Mouse (Mus musculus): Measurements from ENCODE around the gene Cenpp.

Gene Cenpp

DNA sequence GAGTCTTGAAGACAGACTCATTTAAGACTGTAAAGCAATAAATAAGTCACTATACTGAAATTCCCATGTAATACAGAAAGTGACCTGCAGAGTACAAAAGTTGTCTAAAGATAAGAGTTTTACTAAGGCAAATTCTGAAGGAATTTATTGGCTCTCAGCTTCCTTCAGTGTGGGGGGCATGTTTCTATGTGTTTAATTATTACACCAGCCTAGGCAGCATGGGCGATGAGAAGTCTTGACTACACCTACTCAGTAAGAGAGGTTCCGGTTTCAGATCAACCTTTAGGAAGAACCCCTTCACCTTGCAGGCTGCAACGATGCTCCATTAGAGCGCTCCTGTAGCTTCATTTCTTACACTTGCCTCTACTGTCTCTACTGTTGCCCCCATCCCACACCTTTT lies 121.9 kb downstream of the Cenpp start:
- no peak for DNase-seq (ENCODE audit: low read depth, low spot score)

DNA sequence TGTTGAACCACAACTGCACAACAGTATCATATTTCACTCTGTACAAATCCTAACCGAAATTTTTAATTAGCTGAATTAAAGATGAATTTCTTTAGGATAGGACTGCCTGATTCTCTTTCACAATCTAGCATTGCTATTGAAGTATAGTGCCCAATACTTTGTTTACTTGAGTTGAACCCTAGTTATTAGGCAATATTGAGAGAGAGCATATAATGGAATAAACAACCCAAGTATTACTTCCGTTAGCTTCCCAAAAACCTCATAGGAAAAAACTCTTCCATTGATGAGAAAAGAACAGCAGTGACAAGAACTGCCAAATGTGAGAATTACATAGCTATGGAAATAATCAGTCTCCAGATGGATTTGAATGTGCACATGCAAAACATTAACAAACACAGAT lies 126.3 kb downstream of the Cenpp start:
- no peak for DNase-seq (ENCODE audit: low read depth, low spot score)

DNA sequence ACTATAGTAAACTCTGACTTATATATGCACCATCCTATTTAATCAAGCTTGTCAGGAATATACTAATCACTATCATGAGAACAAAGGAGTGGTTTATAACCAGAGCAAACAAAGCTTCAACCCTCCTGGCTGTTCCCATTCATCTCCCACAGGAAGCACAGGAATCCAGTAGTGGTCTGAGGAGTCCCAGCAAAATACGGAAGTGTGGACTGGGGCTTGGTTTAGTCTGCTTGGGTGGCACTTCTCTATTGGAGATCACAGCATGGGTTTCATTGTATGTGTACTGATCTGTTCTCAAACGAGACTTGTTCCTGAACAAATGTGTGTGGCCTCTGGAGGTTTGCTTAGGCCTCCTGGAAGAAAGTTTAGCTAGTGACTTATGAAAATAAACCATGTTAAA lies 133.8 kb downstream of the Cenpp start:
- DNase-seq (ENCODE audit: low read depth, low spot score): no peak

DNA sequence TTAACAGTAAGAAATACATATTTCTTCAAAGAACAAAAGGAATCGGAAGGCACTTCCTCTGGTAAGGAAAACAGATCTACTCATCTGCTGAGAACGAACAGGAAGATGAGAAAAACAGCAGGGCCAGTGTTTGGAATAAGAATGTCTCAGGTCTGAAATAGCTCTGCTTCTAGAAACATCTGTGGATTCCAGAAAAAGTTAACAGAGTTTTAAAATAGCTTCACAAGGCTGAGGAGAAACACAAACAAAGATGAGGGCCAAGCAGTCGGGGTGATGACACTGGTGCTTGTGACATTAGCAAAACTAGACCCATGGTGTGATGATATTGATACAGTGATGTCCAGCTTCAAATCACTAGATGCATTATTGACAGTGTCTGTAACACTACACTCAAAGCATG lies 145.4 kb downstream of the Cenpp start:
- no peak for DNase-seq (ENCODE audit: low read depth, low spot score)

DNA sequence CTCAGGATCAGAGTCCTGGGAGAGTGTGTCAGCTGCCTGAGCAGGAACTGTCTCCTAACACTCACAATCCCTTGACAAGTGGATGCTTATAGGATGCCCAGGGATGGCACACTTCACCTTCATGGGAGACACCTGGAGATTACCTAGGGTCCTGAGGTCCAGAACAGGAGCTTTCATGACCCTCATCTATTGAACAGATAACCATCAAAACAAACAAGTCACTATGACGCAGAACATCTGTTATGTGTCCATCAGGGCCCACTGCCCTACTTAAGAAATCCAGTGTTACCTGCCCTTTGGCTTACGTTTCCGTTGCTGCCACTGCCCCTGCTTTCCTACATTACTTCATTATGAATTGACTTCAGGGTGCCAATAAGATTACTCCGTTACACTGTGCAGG lies 146.8 kb downstream of the Cenpp start:
- no peak for DNase-seq (ENCODE audit: low read depth, low spot score)

DNA sequence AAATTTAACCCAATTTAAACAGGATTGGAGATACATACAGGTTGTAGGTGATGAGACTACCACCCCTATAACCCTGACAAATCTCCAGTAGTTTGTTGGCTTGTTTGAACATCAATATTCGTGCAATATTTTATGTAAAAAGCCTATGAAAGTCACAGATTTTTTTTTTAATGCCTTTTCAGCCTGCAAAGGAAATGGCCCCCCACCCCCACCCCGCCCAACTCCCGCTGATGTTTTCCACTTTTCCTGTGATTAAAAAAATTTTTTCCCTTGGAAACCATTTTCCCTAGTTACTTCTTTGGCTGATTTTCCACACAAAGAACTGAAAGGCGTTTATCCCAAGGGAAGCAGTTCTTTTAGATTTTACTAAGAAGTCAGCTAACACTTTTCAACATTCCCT lies 148.1 kb downstream of the Cenpp start, which contains the start of gene Ecm2:
TSS of gene Ecm2 (plus strand) at position 301 of the 400 bp plus-strand sequence.
- no peak for DNase-seq (ENCODE audit: low read depth, low spot score)

DNA sequence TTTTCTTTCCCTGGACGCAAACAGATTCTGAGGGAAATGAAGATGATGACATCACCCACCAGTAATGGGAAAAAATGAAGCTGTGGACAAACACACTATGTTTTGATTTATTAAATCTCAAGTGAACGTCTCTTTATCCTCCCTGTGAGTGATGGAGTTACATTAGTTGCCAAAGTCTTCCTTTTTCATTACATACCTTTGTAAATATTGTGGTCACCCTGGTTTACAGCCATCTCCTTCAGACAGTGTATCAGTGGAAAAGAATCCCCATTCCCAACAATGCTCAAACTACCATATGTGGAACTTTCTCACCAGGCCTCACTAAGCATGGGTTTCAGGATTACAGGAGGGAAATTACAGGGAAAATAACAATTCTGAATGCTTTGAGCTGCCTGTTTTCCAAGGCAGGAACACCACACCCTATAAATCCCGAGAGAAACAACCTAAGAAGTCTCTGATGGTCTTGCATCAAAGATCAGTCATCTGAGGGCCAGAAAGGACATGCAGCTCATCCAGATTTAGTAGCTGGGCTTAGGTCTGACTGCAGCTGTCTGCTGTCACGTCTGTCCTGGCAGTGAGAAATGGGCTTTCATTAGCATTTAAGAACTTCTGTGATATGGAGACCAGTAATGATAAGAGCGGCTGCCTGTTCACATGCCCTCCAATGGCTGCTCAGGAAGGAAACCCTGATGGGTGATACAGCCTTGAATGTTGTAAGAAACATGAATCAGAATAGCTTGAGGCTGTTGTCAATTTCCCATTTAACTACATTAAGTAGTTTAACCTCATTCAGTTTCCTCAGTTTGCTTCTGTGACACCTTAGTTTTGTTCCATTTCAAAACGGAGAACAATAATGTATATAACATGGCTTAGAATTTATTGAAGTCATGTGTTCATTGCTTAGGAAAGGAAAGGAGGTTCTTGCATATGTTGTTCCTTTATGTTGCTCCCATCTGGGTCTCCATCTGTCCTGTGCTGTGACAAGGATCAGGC lies 159.9 kb downstream of the Cenpp start, which contains the start of gene Tes3-ps:
TSS of gene Tes3-ps (plus strand) at position 943 of the 993 bp plus-strand sequence.
- no peak for DNase-seq (ENCODE audit: low read depth, low spot score)

DNA sequence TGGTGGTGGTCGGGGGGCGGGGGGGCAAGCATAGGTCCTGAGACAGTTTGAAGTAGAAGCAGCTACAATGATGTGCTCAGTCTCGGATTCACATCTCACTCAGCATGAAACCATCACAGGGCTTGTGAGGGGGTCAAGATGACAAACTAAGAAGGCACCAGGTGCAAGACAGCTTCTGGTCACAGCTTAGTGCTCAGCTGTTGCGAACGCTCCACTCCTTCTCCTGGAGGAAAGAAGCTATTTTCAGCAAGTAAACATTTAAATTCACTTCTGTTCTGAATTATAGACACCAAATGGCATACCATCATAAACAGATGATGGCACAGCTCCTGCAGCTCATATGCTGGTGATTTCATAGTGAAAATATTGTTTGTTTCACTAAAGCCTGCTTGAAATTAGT lies 167.2 kb downstream of the Cenpp start:
- DNase-seq (ENCODE audit: low read depth, low spot score): no peak

DNA sequence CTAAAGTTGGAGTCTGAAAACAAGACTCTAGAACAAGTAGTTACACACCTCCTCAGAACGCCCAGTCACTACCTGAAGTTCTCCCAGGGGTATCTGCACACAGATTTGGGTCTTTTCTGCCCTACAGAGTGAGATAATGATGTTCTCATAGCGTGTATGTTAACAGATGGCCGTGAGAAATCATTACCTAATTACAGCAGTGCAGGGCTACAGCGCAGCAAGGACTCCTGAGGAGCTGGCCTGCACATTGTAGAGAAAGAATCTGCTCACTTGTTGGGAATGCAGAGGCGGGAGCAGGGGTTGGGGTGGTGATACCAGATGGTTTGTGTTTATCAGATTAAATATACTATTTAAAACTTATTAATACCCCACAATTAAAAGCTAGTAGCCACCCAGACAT lies 172.0 kb downstream of the Cenpp start:
- no peak for DNase-seq (ENCODE audit: low read depth, low spot score)

DNA sequence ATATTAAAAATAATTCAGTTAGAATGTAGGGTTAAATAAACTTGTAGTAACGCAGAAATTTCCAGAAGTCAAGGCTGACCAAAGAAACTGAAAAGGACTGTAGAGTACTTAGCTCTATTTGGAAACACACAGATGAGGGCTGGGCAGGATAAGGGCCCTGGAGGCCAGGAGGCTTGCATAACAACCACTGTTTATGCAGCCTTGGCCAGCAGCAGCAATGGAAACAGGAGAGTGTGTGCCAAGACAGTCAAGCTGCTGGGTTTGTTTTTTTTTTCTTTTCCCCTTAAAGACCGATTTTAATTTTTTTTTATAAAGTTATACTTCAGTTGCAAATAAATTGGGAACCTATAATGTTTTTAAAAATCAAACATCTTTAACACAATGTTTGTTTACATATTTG lies 172.5 kb downstream of the Cenpp start:
- no peak for DNase-seq (ENCODE audit: low read depth, low spot score)

DNA sequence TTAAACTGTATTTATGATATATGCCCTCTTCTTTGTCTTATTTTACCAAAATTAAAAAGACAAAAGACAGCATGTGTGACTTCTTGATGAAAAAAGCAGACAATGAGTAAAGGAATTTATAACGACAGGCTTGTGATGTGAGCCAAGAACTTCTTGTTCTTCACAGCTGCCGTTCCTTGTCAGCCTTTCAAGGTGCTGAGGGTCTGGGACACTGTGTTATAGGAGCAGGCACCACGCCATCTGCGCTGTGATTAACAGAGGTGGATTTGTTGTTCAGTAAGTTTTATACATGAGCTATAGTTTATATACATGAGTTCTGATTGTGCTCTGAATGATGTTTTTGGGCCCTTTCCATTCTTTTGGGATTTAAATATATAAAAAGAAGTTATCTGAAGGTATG lies 173.2 kb downstream of the Cenpp start:
- DNase-seq (ENCODE audit: low read depth, low spot score): no peak

DNA sequence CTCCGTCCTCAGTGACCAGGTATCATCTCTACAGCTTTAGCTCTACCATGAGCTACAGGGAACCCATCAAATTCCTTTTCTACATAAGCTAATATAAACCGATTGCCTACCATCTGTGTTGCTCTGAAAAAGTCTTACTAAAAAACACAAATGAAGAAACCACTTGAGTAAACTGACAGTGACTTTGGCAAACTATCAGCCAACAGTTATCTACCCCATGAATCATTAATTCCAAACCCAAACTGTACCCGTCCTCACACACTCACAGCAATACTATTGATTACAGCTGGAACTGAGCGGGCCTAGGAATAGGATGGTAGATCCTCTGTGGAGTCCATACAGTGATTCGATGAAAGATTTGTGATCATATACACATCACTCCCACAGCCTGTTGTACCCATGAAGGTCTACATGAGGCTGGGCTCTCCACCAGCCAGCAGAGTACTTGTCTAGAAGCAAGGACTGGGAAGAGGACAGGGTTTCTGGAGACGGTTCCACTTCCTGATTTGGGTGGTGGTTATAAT lies 173.7 kb downstream of the Cenpp start:
- no peak for DNase-seq (ENCODE audit: low read depth, low spot score)

DNA sequence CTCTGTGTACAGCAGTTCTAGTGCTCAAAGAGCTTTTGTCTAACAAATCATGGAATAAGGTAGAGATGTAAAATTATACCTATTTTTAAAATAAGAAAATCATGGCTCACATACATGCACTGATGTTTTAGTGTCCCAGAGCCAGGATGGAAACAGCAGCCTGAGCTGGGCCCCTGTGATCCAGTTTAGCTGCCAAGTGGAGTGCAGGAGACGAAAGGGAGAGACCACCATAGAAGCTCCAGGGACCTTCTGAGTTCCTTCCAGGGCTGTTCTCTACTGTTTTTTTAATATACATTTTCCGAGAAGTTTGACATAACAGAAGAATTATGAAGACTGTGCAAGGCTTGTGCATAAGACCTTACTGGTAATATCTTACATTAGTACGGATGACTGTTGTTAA lies 174.7 kb downstream of the Cenpp start:
- DNase-seq (ENCODE audit: low read depth, low spot score): no peak

DNA sequence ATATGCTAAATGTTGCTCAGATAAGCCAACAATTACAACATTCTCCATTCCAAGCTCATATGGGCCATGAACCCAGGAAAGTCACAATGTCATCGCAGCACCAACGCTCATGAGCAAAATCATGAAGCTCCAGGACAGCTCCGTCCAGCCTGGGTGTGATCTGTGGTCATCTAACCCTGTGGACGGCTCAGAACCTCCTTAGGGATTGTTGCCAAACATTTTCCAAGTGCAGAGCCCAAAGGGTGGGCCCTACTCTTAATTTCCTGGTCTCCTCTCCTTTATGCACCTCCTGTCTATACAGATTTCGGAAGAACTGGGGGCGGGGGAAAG lies 179.9 kb downstream of the Cenpp start:
- no peak for DNase-seq (ENCODE audit: low read depth, low spot score)

DNA sequence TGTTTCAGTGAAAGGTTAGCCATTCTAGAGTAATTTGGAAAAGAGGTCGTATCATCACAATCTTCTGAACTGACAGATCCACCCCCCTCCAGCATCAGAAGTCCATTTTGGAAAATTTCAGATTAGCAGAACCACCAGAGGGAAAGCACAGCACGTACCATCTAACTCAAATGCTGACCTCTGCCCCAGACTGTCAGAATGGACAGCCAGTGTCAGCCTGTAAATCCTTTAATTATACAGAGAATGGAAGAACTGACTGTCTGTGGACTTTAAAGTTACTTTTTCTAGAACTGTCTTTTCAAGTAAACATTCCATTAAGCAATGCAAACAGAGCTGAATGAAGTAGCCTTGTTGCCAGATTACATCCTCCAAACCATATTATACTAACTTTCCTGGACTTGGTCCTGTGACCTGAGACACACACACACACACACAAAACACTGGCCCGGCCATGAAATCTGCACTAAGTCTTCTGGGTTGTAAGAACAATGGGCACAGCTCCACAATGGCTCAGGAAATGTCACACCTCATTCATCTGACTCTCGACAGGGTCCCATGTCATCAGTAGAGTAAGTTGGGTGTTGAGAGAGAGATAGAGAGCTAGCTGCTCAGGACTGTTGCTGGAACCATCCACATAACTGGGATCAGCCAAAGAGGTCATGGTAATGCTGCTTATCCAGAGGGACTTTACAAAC lies 180.5 kb downstream of the Cenpp start:
- DNase-seq (ENCODE audit: low read depth, low spot score): no peak

DNA sequence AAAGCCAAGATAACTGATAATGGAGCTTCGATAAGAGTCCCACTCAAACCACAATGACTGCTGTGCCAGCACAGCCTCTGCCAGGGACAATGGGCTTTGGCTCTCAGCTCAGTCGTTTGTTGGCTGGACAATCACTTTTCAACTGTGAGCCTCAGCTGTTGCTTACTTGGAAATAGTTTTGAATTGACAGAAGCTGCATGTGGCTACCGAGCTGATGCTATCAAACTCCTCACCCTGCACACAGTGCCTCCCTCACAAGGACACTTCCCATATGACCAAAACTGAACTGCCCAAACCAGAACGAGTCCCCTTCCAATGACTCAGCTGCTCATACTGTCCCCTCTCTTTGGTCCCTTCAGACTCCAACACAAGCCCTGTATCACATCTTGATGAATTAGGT lies 181.8 kb downstream of the Cenpp start:
- no peak for DNase-seq (ENCODE audit: low read depth, low spot score)

DNA sequence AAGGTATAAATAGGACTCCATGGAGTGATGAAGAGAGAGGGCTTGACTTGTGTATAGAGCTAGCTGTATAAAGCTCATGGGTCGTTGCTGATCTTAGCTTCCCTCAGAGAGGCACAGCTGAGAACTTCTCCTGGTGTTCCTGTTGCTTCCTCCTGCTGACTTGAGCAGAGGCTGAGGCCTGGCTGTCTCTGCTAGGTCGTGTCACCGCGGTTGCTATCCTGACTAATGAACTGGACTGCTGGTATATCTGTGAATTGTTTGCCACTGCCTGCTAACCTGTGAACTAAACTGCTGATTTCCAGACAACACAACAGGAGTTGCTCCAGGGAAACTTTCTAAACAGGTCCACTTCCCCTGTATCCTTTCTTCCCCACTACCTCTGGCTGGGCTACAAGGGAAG lies 182.3 kb downstream of the Cenpp start:
- DNase-seq (ENCODE audit: low read depth, low spot score): no peak

DNA sequence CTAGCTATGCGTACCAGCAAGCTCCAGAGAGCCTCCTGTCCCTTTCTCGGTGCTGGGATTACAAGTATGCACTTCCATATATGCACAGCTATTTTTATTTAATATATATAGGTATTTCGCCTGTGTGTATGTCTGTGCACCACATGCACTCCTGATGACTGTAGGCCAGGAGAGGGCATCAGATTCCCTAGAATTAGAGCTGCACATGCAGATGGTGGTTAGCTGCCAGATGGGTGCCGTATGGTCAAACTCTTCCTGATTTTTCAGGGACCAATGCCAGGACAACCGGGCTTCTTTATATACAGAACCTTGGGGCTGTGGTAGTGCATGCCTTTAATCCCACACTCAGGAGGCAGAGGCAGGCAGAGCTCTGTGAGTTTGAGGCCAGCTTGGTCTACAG lies 183.6 kb downstream of the Cenpp start:
- no peak for DNase-seq (ENCODE audit: low read depth, low spot score)

DNA sequence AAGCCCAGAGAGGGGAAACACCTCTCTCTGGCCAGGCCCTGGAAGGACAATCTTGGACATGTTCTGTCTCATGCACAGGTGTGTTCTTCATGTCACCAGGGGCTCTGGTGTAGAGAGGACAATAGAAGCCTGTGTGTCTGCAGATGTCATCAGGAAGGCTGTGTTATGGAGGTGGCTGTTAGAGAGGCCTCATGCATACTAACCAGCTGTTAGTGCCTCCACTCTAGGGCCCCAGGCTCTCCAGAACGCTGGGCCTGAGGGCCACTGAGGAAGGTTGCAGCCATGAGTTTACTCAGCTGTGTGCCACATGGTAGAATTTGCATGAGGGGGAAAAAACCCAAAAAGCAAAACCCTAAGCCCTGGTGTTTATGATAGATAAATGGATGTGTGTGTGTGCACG lies 185.0 kb downstream of the Cenpp start:
- no peak for DNase-seq (ENCODE audit: low read depth, low spot score)

DNA sequence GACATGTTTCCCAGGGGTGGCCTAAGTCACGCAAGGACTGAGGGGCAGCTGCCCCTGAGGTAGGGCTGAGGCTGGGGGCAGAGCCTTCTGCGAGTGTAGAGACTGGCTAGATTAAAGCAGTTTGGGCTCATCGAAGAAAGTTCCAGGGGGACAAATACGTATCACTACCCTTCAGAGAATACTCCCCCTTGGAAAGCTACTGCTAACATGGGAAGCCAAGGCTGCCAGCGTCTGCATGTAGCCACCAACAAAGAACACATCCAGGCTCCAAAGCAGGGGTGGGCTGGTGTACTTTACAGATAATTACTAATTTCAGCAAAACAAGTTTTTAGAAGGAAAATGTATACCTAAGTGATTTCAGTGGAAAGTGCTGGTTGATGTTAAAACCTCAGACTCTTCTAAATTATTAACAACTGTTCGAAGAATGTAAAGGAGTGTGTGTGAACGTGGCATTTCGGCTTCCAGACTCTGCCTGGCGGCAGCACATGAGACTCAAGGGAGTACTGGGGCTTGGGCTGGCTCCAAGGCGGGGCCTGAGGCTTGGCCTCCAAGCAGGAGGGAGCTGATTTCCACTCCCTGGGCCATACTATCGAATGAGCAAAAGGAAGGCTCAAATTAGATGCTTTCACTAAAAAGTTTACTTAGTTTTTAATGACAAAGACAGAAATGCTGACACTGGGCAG lies 186.1 kb downstream of the Cenpp start:
- DNase-seq (ENCODE audit: low read depth, low spot score): no peak

DNA sequence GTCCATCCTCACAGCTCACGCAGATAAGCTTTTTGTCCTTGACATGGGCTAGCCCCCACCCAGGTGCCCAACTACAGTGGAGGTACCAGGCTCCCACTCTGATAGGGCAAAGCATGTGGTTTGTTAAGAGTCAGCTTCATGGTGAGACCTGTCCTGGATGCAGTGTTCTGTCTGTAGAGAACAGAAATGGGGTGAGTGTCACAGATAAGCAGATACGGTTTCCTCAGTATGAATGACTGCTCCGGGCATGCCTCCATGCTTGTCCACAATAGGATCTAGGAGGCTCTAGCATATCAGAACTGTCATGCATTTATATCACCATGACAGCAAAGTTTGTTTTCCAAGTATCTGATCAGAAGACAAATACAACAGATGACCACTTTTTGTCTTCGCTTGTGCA lies 186.7 kb downstream of the Cenpp start:
- no peak for DNase-seq (ENCODE audit: low read depth, low spot score)

DNA sequence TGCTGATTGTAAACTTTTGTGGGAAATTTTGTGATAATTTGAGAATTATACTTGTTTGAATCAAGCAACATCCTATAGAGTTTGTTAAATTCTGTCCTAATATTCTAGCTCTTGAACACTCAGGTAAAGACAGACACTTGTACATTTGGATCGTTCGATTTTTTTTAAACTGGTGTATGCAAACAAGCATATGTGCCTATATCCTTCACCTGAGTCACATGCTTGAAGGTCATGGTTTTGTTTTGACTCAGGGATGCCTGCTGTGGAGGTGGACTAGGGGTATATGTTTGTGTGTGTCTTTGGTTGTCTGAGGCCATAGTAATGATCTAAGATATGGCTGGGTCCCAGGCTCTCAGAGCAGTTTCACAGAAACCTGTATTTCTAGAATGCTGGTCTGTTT lies 189.7 kb downstream of the Cenpp start:
- no peak for DNase-seq (ENCODE audit: low read depth, low spot score)

Measured in CD4-positive, CD25-positive, alpha-beta regulatory T cell, adult 2 months (primary cell).